Mouse (Mus musculus) limb, embryonic 13.5 days (tissue): ENCODE results near the gene Trp73. TPM values are rescaled to one million over a fixed set of nuclear protein-coding genes. Genes with fewer than 3 reads are reported as not detected.

Source experiments
- ATAC-seq: fragments of 200-750 bp; cut with Nextera tagmentation; 2 replicates; pipeline ENCODE4 v1.8.0; 2017; ENCODE audit warnings: low read depth, moderate number of reproducible peaks, moderate TSS enrichment; ENCODE audit not compliant: low FRiP score
- H3K27ac ChIP-seq: fragments of 300-500 bp; sonication (generic); 2 replicates; pipeline ENCODE4 v1.5.1; 2015; ENCODE audit warnings: inconsistent platforms, mild to moderate bottlenecking, moderate library complexity
- H3K27me3 ChIP-seq: fragments of 300-500 bp; sonication (generic); 2 replicates; pipeline ENCODE4 v1.6.1; 2015; ENCODE audit warnings: mild to moderate bottlenecking, inconsistent platforms
- H3K36me3 ChIP-seq: fragments of 300-500 bp; sonication (generic); 2 replicates; pipeline ENCODE4 v1.6.1; 2015; ENCODE audit warnings: inconsistent platforms, mild to moderate bottlenecking, moderate library complexity
- H3K4me1 ChIP-seq: fragments of 300-500 bp; sonication (generic); 2 replicates; pipeline ENCODE4 v1.6.1; 2015; ENCODE audit warnings: inconsistent platforms
- H3K4me2 ChIP-seq: fragments of 300-500 bp; sonication (generic); replicated peaks from 2 replicates; pipeline ENCODE4 v1.6.1; 2015; ENCODE audit warnings: inconsistent platforms, mild to moderate bottlenecking, moderate library complexity
- H3K4me3 ChIP-seq: fragments of 300-500 bp; sonication (generic); 2 replicates; pipeline ENCODE4 v1.5.1; 2015; ENCODE audit warnings: moderate library complexity, mild to moderate bottlenecking, inconsistent platforms
- H3K9ac ChIP-seq: fragments of 300-500 bp; sonication (generic); 2 replicates; pipeline ENCODE4 v1.6.1; 2015; ENCODE audit warnings: mild to moderate bottlenecking, inconsistent platforms
- H3K9me3 ChIP-seq: fragments of 300-500 bp; sonication (generic); 2 replicates; pipeline ENCODE4 v1.6.1; 2016; ENCODE audit warnings: inconsistent platforms
- WGBS: fragments of 180-500 bp; shearing (Covaris S2); methylation state at CpG from one replicate; pipeline ENCODE4 v1.1.7; 2015; 5-methylcytosine and 5-hydroxymethylcytosine counted together
- polyA plus RNA-seq: library from polyadenylated mRNA; unstranded; fragments of >200 nt; fragmentation: Nextera tagmentation; extraction: Ambion mirVana; gene quantifications from 2 replicates; pipeline ENCODE4 v1.2.1, GENCODE M21; 2015

Trp73 gene
- polyA plus RNA-seq, 1 experiment from 2014 or later: 1.7 TPM

DNA sequence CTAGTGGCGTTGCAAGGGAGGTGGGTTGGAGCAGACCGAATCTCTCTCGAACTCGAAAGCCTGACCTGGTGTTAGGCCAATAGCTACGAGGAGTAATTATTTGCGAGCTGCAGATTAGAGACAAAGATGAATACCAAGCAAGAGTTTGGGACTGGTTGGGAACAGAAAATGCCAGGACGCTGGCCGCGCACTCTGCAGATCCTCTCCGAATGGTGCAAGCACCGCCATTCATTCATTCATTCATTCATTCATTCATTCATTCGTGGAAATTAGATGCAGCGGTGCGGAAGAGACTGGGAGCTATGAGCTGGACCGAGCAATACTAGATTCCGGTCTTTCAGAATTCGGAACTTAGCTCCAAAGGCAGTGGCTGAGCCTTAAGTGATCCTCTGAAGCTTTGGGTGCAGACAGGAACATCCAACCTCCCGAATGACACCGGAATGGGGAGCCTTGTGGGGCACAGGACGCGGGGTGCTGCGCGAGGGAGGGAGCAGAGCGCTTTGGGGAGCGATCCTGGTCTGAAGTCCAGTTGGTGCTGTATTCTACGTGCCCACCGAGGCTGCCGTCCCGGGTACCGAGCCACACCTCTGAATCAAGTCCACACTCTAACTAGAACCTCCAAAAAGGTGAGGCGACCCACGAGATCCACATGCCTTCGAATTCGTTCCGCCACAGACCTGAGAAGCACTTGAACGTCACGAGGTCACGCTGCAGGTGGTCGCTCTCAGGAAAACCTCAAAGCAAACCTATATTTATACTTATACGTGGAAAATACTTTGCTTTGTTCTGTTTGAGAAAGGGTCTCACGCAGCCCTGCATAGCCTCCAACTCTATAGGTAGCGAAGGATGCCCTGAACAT lies 1.2 kb upstream of the Trp73 start:
- Histone ChIP-seq H3K9ac (no peak overlapping the region), H3K27ac (no peak overlapping the region), H3K9me3 (no peaks in the 10 kb centered on the region), H3K4me3 (peak overlapping the region; percentile 76; the same call in 1 of the 2 replicates), H3K4me2 (peak overlapping the region; percentile 93), H3K27me3 (peaks cover 57% of the 10 kb centered on the region), H3K4me1 (peaks cover 36% of the 10 kb centered on the region), H3K36me3 (peaks cover 2% of the 10 kb centered on the region)
- 1% methylated on average over 42 of the region's 42 CpGs for WGBS
- no peak for ATAC-seq

DNA sequence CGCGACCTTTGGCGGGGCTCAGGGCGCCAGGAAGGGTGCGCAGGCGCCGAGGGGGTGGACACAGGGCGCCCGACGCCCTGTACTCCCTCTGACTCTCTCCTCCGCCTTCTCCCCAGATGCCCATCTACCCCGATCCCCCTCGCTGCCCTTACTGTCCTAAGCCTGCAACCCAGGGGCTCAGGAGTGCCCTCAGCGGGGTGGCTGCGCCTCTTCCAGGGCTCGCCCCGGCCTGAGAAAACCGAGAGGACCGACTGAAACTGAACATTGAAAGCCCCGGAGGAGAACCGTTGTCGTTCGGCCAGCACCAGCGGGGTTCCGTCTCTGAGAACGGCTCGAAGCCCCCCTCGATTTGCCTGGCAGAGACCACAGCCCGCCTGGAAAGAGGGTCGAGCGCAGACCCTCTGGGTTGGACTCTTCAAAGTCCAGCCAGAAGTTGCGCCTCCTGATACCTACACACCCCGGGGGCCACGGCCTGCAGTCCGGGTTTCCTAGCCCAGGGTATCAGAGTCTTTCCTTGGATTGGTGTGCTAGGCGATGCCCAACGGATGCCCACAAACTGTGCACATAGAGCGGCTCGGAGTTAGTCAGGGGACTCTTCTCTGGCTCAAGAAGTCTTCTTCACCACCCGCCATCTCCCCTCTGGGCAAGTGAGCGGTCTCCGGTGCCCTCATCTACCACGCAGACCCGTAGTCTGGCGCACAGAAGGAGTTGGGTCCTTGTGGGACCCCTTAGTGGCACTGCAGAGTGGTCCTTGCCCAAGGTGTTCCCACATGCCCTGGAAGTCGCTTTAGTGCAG lies 403 bp upstream of the Trp73 start:
- Histone ChIP-seq H3K27ac (no peak overlapping the region), H3K4me2 (peak overlapping the region; percentile 93), H3K36me3 (no peaks in the 10 kb centered on the region; the same call in 1 of the 2 replicates), H3K4me3 (peak overlapping the region; percentile 76), H3K9me3 (no peaks in the 10 kb centered on the region), H3K27me3 (peaks cover 66% of the 10 kb centered on the region), H3K9ac (peak overlapping the region; percentile 65), H3K4me1 (peaks cover 36% of the 10 kb centered on the region)
- 1% methylated on average over 45 of the region's 46 CpGs for WGBS
- ATAC-seq: no peak

DNA sequence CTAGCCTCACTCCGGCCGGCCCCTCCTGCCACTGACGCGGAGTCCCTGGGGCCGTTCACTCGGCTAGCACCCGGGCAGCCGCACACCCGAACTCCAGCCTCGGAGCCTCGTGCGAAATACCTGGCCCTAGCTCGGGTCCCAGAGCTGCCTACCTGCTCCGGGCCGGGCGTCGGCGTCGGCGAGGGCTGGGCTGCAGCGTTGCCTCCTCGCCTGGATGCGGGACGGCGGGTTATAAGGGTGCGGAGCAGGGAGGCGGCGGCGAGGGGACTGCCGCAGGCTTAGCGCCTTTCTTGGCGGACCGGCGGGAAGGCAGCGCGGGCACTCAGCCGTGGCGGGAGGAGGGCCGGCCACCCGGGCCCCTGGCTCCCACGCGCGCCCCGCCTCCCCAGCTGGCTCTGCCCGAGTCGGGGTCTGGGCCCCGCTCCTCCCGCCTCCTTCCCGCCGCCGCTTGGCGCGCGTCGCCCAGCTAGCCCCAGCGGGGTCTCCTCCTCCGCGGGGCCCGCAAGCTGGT lies 282 bp downstream of the Trp73 start:
- peak overlapping the region; percentile 65 for H3K9ac ChIP-seq
- H3K27ac ChIP-seq: no peak overlapping the region
- under 1% methylated on average over 54 of the region's 59 CpGs for WGBS
- H3K9me3 ChIP-seq: no peaks in the 10 kb centered on the region
- ATAC-seq: no peak
- peak overlapping the region; percentile 93 for H3K4me2 ChIP-seq
- H3K36me3 ChIP-seq: no peaks in the 10 kb centered on the region
- H3K4me3 ChIP-seq: peak overlapping the region; percentile 76
- H3K27me3 ChIP-seq: peaks cover 72% of the 10 kb centered on the region
- peaks cover 36% of the 10 kb centered on the region for H3K4me1 ChIP-seq

DNA sequence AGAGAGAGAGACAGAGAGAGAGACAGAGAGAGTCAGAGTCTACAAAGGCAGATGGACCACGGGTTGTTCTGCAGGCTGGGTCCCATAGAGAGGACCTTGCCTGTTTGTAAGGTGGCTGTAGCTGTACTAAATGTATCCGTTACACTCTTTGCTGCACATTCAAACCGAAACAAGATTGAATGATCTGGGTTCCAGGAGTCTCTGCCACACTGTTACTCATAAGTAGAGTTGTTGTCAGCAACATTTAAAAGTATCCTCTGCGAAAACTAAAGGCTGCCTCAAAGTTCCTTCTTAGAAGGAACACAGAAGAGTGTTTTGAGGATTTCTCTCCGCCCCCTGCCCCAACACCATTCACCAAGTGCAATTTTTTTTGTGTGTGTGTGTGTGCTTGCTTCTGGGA lies 2.9 kb downstream of the Trp73 start:
- peaks cover 94% of the 10 kb centered on the region for H3K27me3 ChIP-seq
- 61% methylated on average over 5 of the region's 5 CpGs for WGBS
- ATAC-seq: no peak
- no peaks in the 10 kb centered on the region for H3K9me3 ChIP-seq
- H3K4me3 ChIP-seq: no peak overlapping the region
- no peaks in the 10 kb centered on the region for H3K36me3 ChIP-seq
- H3K4me1 ChIP-seq: peaks cover 25% of the 10 kb centered on the region
- H3K9ac ChIP-seq: no peak overlapping the region
- H3K4me2 ChIP-seq: no peak overlapping the region
- H3K27ac ChIP-seq: no peak overlapping the region

DNA sequence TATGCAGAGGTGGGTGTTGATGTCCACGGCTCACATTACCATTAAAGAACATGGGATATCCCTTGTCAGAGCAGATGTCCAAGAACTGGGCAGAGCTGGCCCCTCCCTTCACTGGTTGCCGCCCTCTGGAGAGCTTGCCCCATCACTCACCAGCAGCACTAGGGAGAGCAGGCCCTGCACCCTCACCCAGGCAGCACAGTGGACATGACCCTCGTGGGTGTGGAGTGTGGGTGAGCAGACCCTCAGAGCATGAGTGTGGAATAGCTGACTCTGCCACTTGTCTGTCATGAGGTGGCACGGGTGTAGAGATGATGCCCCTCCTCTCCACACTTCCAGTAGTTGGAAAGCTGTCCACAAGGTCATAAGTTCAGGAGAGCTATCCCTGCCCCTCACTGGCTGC lies 5.2 kb downstream of the Trp73 start:
- 73% methylated on average over 4 of the region's 4 CpGs for WGBS
- no peak for ATAC-seq

DNA sequence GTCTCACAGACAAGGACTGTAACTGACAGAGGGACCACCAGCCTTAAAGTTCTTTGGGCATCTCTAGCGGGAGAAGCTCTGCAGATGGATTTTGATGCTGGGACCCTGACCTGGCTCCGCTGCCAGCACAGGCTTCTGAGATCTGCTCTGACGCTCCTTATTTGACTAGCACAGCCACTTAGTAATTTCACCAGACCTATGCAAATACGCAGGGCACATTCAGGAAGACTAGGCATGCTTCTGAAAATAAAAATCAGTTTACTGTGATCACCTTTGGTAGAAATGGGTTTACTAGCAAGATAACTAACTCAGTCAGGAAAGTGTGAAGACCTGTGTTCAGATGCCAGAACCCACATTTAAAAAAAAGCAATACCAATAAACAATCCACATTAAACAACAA lies 8.1 kb downstream of the Trp73 start:
- H3K9me3 ChIP-seq: no peaks in the 10 kb centered on the region
- H3K36me3 ChIP-seq: no peaks in the 10 kb centered on the region
- H3K4me3 ChIP-seq: no peak overlapping the region
- H3K4me1 ChIP-seq: no peaks in the 10 kb centered on the region
- WGBS: 78% methylated on average over 4 of the region's 4 CpGs
- no peak overlapping the region for H3K4me2 ChIP-seq
- no peak overlapping the region for H3K9ac ChIP-seq
- H3K27me3 ChIP-seq: peaks cover 76% of the 10 kb centered on the region
- no peak overlapping the region for H3K27ac ChIP-seq
- no peak for ATAC-seq

More for the DNA sequence above, 5.2 kb downstream of the Trp73 start:
- no peaks in the 10 kb centered on the region for H3K36me3 ChIP-seq
- no peak overlapping the region for H3K4me2 ChIP-seq
- no peak overlapping the region for H3K9ac ChIP-seq
- peaks cover 6% of the 10 kb centered on the region for H3K4me1 ChIP-seq
- H3K27me3 ChIP-seq: peaks cover 92% of the 10 kb centered on the region
- no peaks in the 10 kb centered on the region for H3K9me3 ChIP-seq
- no peak overlapping the region for H3K27ac ChIP-seq
- no peak overlapping the region for H3K4me3 ChIP-seq

DNA sequence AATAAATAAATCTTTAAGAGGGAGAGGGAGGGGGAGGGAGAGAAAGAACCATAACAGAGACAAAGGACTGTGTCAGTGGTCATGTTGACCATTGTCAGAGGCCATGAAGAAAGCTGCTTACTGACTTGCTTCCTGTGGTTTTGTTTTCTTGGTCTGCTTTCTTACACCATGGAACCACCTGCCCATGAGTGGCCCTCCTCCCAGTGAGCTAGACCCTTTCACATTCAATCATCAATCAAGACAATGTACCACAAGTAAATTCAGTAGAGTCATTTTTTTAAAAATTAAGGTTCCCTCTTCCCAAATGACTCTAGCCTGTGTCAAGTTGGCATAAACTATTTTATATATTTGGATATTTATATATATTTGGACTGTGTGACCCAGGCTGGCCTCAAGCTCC lies 10.1 kb downstream of the Trp73 start:
- Histone ChIP-seq H3K9me3 (no peaks in the 10 kb centered on the region), H3K27me3 (peaks cover 63% of the 10 kb centered on the region), H3K27ac (no peak overlapping the region), H3K4me3 (no peak overlapping the region), H3K9ac (no peak overlapping the region), H3K4me2 (no peak overlapping the region), H3K4me1 (no peaks in the 10 kb centered on the region), H3K36me3 (no peaks in the 10 kb centered on the region)
- ATAC-seq: no peak

DNA sequence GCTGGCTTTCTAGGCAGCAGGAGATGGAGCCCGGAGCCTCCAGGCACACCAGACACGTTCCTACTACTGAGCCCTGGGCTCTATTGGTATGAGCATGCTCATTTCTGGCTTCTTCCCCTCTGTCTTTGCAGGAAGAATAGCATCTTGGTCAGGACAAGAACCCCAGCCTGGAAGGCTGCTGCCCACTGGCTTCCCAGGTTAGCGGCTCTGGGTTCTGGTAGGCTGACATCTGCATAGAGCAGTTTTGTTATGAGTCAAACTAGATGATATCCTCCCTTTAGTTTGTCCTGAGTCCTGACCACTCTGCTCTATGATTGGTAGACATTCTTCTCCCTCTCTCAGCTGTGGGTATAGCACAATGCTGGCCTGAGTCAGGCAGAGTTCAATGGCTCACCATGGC lies 12.7 kb downstream of the Trp73 start:
- H3K9me3 ChIP-seq: no peaks in the 10 kb centered on the region
- peaks cover 62% of the 10 kb centered on the region for H3K27me3 ChIP-seq
- no peak for ATAC-seq
- 61% methylated on average over 3 of the region's 3 CpGs for WGBS
- H3K4me2 ChIP-seq: no peak overlapping the region
- H3K4me1 ChIP-seq: no peaks in the 10 kb centered on the region
- no peak overlapping the region for H3K4me3 ChIP-seq
- H3K9ac ChIP-seq: no peak overlapping the region
- H3K27ac ChIP-seq: no peak overlapping the region
- H3K36me3 ChIP-seq: no peaks in the 10 kb centered on the region

DNA sequence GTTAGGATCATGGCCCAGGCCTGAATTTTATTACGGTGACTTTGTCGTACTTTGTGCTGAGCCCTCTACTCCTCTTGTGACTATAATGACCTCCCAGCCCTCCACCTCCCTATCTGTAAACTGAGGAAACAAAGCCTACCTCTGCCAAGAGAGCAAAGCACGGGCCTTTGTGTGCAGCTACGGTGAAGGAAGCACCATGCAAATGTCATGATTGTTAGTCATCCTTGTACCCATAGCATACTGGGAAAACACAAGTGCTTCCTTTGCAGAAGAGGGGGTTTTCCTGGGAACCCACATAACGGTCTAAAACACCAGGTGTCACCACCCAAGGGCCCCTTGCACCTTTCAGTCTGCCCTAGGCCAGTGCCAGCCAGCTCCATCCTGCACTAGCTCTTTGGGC lies 14.8 kb downstream of the Trp73 start:
- Histone ChIP-seq H3K4me2 (no peak overlapping the region), H3K9ac (no peak overlapping the region), H3K27me3 (peaks cover 54% of the 10 kb centered on the region), H3K9me3 (no peaks in the 10 kb centered on the region), H3K36me3 (no peaks in the 10 kb centered on the region), H3K4me1 (no peaks in the 10 kb centered on the region), H3K4me3 (no peak overlapping the region), H3K27ac (no peak overlapping the region)
- no peak for ATAC-seq
- 72% methylated on average over 5 of the region's 5 CpGs for WGBS

DNA sequence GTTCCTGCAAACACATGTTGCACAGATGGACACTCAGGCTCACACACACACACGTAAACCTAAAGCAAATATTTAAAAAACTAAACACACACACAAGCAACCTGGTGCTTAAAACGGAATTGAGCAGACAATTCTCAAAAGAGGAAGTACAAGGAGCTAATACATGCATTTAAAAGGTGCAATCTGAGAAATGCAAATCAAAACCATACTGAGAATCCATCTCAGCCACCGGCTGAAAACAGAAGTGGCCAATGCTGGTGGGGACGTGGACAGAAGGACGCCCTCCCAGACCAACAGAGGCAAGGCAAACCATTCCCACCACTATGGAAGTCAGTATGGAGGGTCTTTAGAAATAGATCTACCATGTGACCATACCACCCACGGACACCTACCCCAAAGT lies 16.5 kb downstream of the Trp73 start:
- no peak for ATAC-seq
- Histone ChIP-seq H3K4me1 (no peaks in the 10 kb centered on the region), H3K36me3 (no peaks in the 10 kb centered on the region), H3K9ac (no peak overlapping the region), H3K27me3 (peaks cover 46% of the 10 kb centered on the region), H3K4me2 (no peak overlapping the region), H3K4me3 (no peak overlapping the region), H3K27ac (no peak overlapping the region), H3K9me3 (no peaks in the 10 kb centered on the region)
- WGBS: 69% methylated on average over 6 of the region's 6 CpGs

DNA sequence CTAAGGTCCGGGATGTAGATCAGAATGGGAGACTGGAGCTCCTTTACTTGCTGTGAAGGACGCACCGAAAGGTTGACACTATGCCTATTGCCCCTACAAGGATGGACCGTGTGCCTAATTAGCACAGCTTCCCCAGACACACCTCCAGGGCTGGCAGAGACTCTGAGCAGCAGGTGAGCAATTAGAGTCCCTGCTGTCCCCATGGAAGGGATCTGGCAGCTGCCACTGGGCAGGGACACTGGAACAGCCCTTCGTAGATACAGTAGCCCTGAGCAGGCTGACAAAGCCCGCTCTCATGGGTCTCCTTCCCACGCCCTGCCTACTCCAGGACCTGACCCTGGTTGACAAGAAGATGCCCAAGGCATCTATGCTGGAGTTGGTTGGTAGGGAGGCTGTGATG lies 17.6 kb downstream of the Trp73 start:
- H3K9me3 ChIP-seq: no peaks in the 10 kb centered on the region
- no peak overlapping the region for H3K4me3 ChIP-seq
- WGBS: 72% methylated on average over 7 of the region's 7 CpGs
- H3K9ac ChIP-seq: no peak overlapping the region
- no peaks in the 10 kb centered on the region for H3K4me1 ChIP-seq
- no peak overlapping the region for H3K27ac ChIP-seq
- no peaks in the 10 kb centered on the region for H3K36me3 ChIP-seq
- H3K4me2 ChIP-seq: no peak overlapping the region
- H3K27me3 ChIP-seq: peaks cover 43% of the 10 kb centered on the region
- ATAC-seq: no peak

DNA sequence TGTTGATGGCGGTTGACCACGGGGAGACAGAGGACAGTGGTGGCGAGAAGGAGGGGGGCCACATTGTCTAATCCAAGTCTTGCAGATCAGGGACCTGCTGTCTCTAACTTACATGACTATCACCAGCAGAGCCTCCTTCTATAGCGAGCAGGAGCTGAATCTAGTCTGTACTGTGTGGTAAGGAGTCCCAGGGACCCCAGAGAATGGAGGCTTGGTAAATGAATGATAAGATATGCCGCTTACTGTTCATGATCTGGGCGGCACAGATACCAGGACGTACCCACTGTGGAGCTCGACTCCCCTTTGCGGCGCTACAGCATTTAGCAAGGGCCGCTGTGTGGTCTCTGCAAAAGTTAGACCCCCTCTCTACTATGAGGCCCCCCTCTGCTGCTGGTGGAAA lies 18.2 kb downstream of the Trp73 start:
- H3K9me3 ChIP-seq: no peaks in the 10 kb centered on the region
- peaks cover 38% of the 10 kb centered on the region for H3K27me3 ChIP-seq
- H3K36me3 ChIP-seq: no peaks in the 10 kb centered on the region
- 79% methylated on average over 11 of the region's 11 CpGs for WGBS
- H3K27ac ChIP-seq: no peak overlapping the region
- ATAC-seq: no peak
- no peak overlapping the region for H3K4me2 ChIP-seq
- H3K4me3 ChIP-seq: no peak overlapping the region
- H3K9ac ChIP-seq: no peak overlapping the region
- H3K4me1 ChIP-seq: no peaks in the 10 kb centered on the region
